Comparison of ENCODE assay signal across 28 mouse cellular contexts in the genomic region with DNA sequence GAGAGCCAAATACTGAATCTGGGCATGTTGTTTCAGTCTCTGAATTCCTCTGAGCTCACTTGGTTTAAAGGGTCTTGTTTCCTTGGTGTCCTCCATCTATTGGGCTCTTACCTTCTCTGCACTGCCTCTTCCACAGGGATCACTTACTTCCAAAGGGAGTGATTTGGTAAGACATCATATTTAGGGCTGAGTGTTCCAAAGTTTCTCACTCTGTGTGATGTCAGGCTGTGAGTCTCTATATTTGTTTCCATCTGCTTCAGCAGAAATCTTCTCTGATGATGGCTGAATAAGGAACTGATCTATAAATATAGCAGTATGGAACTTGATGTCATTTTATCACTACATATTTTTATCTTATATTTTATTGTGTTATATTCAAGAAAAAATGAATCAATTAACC.
"Had no signal": no experiment of that assay in that cellular context is flagged by ENCODE, and none has a peak within 500 bp of the region (broad histone marks: within the 10 kb centered on the region; RNA-seq: fewer than 3 reads in every experiment).

No protein-coding gene starts in this region.

- H3K4me1 ChIP-seq: embryonic facial prominence, embryonic 10.5 days; embryonic facial prominence, embryonic 12.5 days; embryonic facial prominence, embryonic 13.5 days; embryonic facial prominence, embryonic 15.5 days; forebrain, embryonic 10.5 days; forebrain, embryonic 12.5 days; forebrain, embryonic 13.5 days; forebrain, embryonic 15.5 days had no signal

- DNase-seq: cerebellum, adult 8-10 months; cerebellum, adult 9-10 months; cerebellum, adult 9-11 months; cerebellum, postnatal 10 days; cerebellum, postnatal 14 days; cerebellum, postnatal 25 days; cerebellum, postnatal 36 days; embryo, embryonic 11 days; forebrain, postnatal 0 days; gastrocnemius, adult 2 months; gastrocnemius, postnatal 10 days; gastrocnemius, postnatal 14 days; gastrocnemius, postnatal 25 days; gastrocnemius, postnatal 36 days; heart, adult 11 months; heart, adult 18-20 months; heart, adult 2 months had no signal

- H3K9me3 ChIP-seq: embryonic facial prominence, embryonic 10.5 days; embryonic facial prominence, embryonic 12.5 days; embryonic facial prominence, embryonic 13.5 days; embryonic facial prominence, embryonic 15.5 days; forebrain, embryonic 10.5 days; forebrain, embryonic 12.5 days; forebrain, embryonic 13.5 days; forebrain, embryonic 15.5 days had no signal

- H3K4me3 ChIP-seq: embryonic facial prominence, embryonic 10.5 days; embryonic facial prominence, embryonic 12.5 days; embryonic facial prominence, embryonic 13.5 days; embryonic facial prominence, embryonic 15.5 days; erythroblast, embryonic 14.5 days; forebrain, embryonic 10.5 days; forebrain, embryonic 12.5 days; forebrain, embryonic 13.5 days; forebrain, embryonic 15.5 days; gastrocnemius, adult 2 months; heart, adult 2 months had no signal

- H3K27ac ChIP-seq: embryonic facial prominence, embryonic 10.5 days; embryonic facial prominence, embryonic 12.5 days; embryonic facial prominence, embryonic 13.5 days; embryonic facial prominence, embryonic 15.5 days; forebrain, embryonic 10.5 days; forebrain, embryonic 12.5 days; forebrain, embryonic 13.5 days; forebrain, embryonic 15.5 days; gastrocnemius, adult 2 months; heart, adult 2 months had no signal

- H3K36me3 ChIP-seq: embryonic facial prominence, embryonic 10.5 days; embryonic facial prominence, embryonic 12.5 days; embryonic facial prominence, embryonic 13.5 days; embryonic facial prominence, embryonic 15.5 days; forebrain, embryonic 10.5 days; forebrain, embryonic 12.5 days; forebrain, embryonic 15.5 days had no signal

- ATAC-seq: forebrain, embryonic 13.5 days; forebrain, embryonic 14.5 days; forebrain, embryonic 15.5 days; forebrain, embryonic 16.5 days; forebrain, postnatal 0 days had no signal

- H3K4me2 ChIP-seq: embryonic facial prominence, embryonic 12.5 days; embryonic facial prominence, embryonic 13.5 days; embryonic facial prominence, embryonic 15.5 days; forebrain, embryonic 12.5 days; forebrain, embryonic 13.5 days; forebrain, embryonic 15.5 days had no signal

- H3K9ac ChIP-seq: embryonic facial prominence, embryonic 12.5 days; embryonic facial prominence, embryonic 13.5 days; embryonic facial prominence, embryonic 15.5 days; forebrain, embryonic 12.5 days; forebrain, embryonic 13.5 days; forebrain, embryonic 15.5 days; forebrain, postnatal 0 days had no signal

- H3K27me3 ChIP-seq: embryonic facial prominence, embryonic 12.5 days; embryonic facial prominence, embryonic 13.5 days; embryonic facial prominence, embryonic 15.5 days; forebrain, embryonic 12.5 days; forebrain, embryonic 13.5 days; forebrain, embryonic 15.5 days had no signal
